Mouse (Mus musculus): ENCODE data around the gene Bola2. TPM values are rescaled to one million over a fixed set of nuclear protein-coding genes. Genes with fewer than 3 reads are reported as not detected.
A peak's percentile ranks its signal among the peaks of the same experiment; 100 is the strongest.

The Bola2 gene
- 120 and 126 TPM in 2 replicates for polyA plus RNA-seq (2014; fragmentation: Nextera tagmentation; extraction: Ambion mirVana)

DNA sequence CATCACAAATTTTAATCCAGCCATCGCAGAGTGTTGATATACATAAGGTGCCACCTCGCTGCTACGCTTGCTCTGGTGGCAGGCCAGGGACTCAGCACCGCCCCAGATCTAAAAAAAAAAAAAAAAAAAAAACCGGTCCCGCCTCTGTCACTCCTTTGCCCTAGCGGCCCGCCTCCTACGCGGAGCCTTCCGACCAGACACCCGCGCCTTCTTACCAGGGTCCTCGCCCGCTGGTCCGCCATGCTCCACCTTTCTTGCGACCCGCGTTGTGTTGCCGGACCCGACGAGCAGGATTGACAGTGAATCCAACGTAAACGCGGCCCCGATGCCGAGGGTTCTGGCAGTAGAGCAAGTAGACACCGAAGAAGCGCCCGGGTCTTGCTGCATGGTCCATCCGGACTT, at the start of gene Bola2:
TSS of gene Bola2 (plus strand) at position 192 of the 402 bp plus-strand sequence.
- peak within 1 kb of the TSS; percentile 90 for H3K4me3 ChIP-seq (ENCODE audit: low read depth, low read length)
- peaks cover 15% of the 10 kb centered on the region for H3K4me1 ChIP-seq (ENCODE audit: control insufficient read depth, insufficient read depth, low read length)
- H3K27ac ChIP-seq (ENCODE audit: low read depth, low read length) = peak within 1 kb of the TSS; percentile 94
- H3K36me3 ChIP-seq (ENCODE audit: control insufficient read depth, insufficient read depth, low read length) = peaks cover 2% of the 10 kb centered on the region; the same call in 1 of the 2 replicates
- H3K9ac ChIP-seq (ENCODE audit: low read depth, low read length) = peak within 1 kb of the TSS; percentile 95
- H3K9me3 ChIP-seq (replicated peaks; ENCODE audit: control insufficient read depth, low read length) = no peaks in the 10 kb centered on the region
- WGBS (ENCODE audit: insufficient replicate concordance) = 2% methylated on average over 31 of the region's 31 CpGs
- peak; percentile 67 for ATAC-seq (replicated peaks; ENCODE audit: insufficient number of reproducible peaks, low FRiP score, low TSS enrichment)
- no peaks in the 10 kb centered on the region for H3K27me3 ChIP-seq (ENCODE audit: control insufficient read depth, insufficient read depth, low read length)
- peak within 1 kb of the TSS; percentile 98 for H3K4me2 ChIP-seq

DNA sequence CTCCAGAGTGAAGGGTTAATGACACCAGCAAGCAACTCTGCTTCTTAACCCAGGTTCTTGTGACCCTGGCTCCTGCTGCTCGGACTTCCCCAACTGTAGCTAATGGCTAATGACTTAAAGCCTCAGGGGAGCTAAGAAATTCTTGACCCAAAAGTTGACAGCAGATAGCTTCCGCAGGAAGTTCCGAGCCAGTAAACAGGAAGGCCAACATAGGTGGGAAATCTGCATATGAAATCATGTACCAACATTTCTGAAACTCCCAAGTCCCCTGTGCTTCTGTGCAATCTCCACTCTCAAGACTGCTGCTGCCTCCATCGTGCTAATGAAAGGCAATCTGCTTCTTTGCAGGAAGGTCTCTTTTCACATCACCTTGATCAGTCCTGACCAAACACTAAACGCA, 49.5 kb upstream of the Bola2 start:
- Histone ChIP-seq H3K9ac (ENCODE audit: low read depth, low read length) (no peak overlapping the region), H3K4me1 (ENCODE audit: control insufficient read depth, insufficient read depth, low read length) (peaks cover 5% of the 10 kb centered on the region; the same call in 1 of the 2 replicates), H3K36me3 (ENCODE audit: control insufficient read depth, insufficient read depth, low read length) (no peaks in the 10 kb centered on the region), H3K4me3 (ENCODE audit: low read depth, low read length) (no peak overlapping the region), H3K27ac (ENCODE audit: low read depth, low read length) (no peak overlapping the region), H3K9me3 (replicated peaks; ENCODE audit: control insufficient read depth, low read length) (no peaks in the 10 kb centered on the region), H3K27me3 (ENCODE audit: control insufficient read depth, insufficient read depth, low read length) (no peaks in the 10 kb centered on the region), H3K4me2 (no peak overlapping the region)
- no peak for ATAC-seq (replicated peaks; ENCODE audit: insufficient number of reproducible peaks, low FRiP score, low TSS enrichment)
- whole genome bisulfite sequencing (ENCODE audit: insufficient replicate concordance) = 58% methylated on average over 5 of the region's 5 CpGs

DNA sequence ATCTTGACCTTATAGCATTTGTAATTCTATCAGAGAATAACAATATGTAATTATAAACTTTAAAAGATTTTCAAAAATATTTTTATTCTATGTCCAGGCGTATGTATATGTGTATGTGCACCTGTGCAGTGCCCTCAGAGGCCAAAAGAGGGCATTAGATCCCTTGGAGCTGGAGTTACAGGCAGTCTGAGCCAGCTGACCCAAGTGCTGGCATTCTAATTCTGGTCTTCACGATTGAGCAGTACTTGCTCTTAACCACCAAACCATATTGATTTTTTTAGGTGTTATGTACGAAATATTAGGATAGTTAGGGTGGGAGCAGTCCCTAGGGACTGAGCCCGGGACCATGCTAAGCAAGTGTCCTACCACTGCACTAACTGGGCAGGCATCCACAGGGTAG, 46.7 kb upstream of the Bola2 start:
- Histone ChIP-seq H3K4me1 (ENCODE audit: control insufficient read depth, insufficient read depth, low read length) (peaks cover 7% of the 10 kb centered on the region; the same call in 1 of the 2 replicates), H3K9me3 (replicated peaks; ENCODE audit: control insufficient read depth, low read length) (no peaks in the 10 kb centered on the region), H3K27ac (ENCODE audit: low read depth, low read length) (no peak overlapping the region), H3K4me3 (ENCODE audit: low read depth, low read length) (peak overlapping the region; percentile 58; the same call in 1 of the 2 replicates), H3K4me2 (peak overlapping the region; percentile 77; the same call in 1 of the 2 replicates), H3K27me3 (ENCODE audit: control insufficient read depth, insufficient read depth, low read length) (no peaks in the 10 kb centered on the region), H3K9ac (ENCODE audit: low read depth, low read length) (no peak overlapping the region), H3K36me3 (ENCODE audit: control insufficient read depth, insufficient read depth, low read length) (no peaks in the 10 kb centered on the region)
- no peak for ATAC-seq (replicated peaks; ENCODE audit: insufficient number of reproducible peaks, low FRiP score, low TSS enrichment)
- WGBS (ENCODE audit: insufficient replicate concordance) = 68% methylated on average over 4 of the region's 4 CpGs

DNA sequence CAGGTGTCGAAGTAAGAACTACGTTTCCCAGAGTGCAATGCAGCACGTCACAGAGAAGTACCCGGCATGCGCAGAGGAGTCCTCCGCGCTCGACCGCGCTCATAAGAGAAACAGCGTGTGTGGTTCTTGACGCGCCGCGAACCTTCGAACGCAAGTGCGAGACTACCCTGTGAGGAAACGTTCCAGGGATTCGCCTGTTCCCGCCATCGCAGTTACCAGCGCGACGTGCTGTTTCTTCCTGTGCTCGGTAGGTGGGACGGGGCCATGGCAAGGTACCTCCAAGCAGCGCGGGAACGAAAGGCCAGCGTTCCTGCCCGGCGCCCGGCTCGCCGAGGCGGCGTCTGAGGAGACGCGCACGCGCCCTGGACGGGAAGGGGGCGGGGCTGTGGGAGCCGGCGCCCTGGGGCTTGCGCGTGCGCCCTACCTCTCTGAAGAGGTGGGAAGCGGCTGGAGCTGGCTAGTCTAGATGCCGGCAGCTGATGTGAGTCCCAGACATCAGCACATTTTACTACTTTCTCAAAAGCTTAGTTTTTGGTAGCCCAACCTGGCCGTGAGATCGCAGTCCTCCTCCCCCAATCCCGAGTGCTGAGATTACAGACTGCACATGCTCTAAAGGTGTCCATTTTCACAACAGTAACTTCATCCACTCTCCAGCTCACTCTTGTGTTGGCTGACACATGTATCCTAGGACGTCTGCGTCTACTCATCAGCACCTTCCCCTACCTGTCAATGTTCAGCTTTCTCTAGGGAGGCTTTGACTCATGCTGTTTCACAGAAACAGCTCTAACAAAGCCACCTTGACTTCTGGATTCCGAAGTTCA, 45.8 kb upstream of the Bola2 start, which contains the start of gene Sgf29:
TSS of gene Sgf29 (plus strand) at position 79 of the 821 bp plus-strand sequence.
- peaks cover 7% of the 10 kb centered on the region; the same call in 1 of the 2 replicates for H3K4me1 ChIP-seq (ENCODE audit: control insufficient read depth, insufficient read depth, low read length)
- H3K36me3 ChIP-seq (ENCODE audit: control insufficient read depth, insufficient read depth, low read length) = no peaks in the 10 kb centered on the region
- ATAC-seq (replicated peaks; ENCODE audit: insufficient number of reproducible peaks, low FRiP score, low TSS enrichment) = peak; percentile 95
- peak within 1 kb of the TSS; percentile 77 for H3K4me2 ChIP-seq
- peak within 1 kb of the TSS; percentile 71 for H3K9ac ChIP-seq (ENCODE audit: low read depth, low read length)
- H3K27ac ChIP-seq (ENCODE audit: low read depth, low read length) = peak within 1 kb of the TSS; percentile 94
- no peaks in the 10 kb centered on the region for H3K27me3 ChIP-seq (ENCODE audit: control insufficient read depth, insufficient read depth, low read length)
- WGBS (ENCODE audit: insufficient replicate concordance) = 1% methylated on average over 57 of the region's 57 CpGs
- no peaks in the 10 kb centered on the region for H3K9me3 ChIP-seq (replicated peaks; ENCODE audit: control insufficient read depth, low read length)
- H3K4me3 ChIP-seq (ENCODE audit: low read depth, low read length) = peak within 1 kb of the TSS; percentile 58

DNA sequence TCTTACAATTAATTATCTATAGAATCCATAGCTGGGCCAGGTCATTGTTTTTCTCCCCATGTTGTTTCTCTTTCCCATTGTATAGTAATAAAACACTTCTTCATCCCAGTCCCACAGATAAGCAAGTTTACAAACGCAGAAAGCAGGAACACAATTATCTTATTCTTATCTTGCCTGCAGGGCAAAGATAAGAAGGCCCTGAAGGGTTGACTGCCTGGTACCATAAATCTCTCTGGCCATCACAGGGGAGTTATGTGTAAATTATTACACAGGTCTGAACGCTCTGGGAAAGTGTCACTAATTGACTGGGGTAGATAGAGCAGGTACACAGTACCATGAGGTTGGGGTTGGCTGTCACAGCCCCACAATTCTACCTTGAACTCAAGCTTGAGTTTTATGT, 44.3 kb upstream of the Bola2 start:
- Histone ChIP-seq H3K9ac (ENCODE audit: low read depth, low read length) (no peak overlapping the region), H3K27me3 (ENCODE audit: control insufficient read depth, insufficient read depth, low read length) (no peaks in the 10 kb centered on the region), H3K36me3 (ENCODE audit: control insufficient read depth, insufficient read depth, low read length) (no peaks in the 10 kb centered on the region), H3K27ac (ENCODE audit: low read depth, low read length) (no peak overlapping the region), H3K9me3 (replicated peaks; ENCODE audit: control insufficient read depth, low read length) (no peaks in the 10 kb centered on the region), H3K4me3 (ENCODE audit: low read depth, low read length) (no peak overlapping the region), H3K4me1 (ENCODE audit: control insufficient read depth, insufficient read depth, low read length) (peaks cover 7% of the 10 kb centered on the region; the same call in 1 of the 2 replicates), H3K4me2 (no peak overlapping the region)
- WGBS (ENCODE audit: insufficient replicate concordance) = 39% methylated on average over 2 of the region's 2 CpGs
- no peak for ATAC-seq (replicated peaks; ENCODE audit: insufficient number of reproducible peaks, low FRiP score, low TSS enrichment)

DNA sequence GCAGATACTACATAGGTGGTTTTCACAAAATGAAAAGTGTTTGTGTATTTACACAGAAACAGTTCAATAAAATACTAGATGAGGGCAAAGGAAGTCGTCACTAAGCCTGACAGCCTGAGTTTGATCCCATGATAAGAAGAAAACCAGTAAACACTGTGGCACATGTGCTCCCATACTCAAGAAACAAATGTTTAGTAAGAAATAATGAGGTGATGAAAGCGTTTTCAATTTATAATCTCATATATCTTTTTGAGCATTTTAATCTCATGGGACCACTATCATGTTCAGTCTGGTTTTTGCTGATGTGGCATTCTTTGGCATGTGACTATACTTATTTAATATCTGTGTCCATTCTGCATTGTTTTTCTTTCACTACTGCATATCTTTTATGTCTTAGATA, 41.2 kb upstream of the Bola2 start:
- H3K4me1 ChIP-seq (ENCODE audit: control insufficient read depth, insufficient read depth, low read length) = peaks cover 7% of the 10 kb centered on the region; the same call in 1 of the 2 replicates
- no peaks in the 10 kb centered on the region for H3K9me3 ChIP-seq (replicated peaks; ENCODE audit: control insufficient read depth, low read length)
- no peak overlapping the region for H3K27ac ChIP-seq (ENCODE audit: low read depth, low read length)
- H3K27me3 ChIP-seq (ENCODE audit: control insufficient read depth, insufficient read depth, low read length) = no peaks in the 10 kb centered on the region
- no peaks in the 10 kb centered on the region for H3K36me3 ChIP-seq (ENCODE audit: control insufficient read depth, insufficient read depth, low read length)
- H3K9ac ChIP-seq (ENCODE audit: low read depth, low read length) = no peak overlapping the region
- H3K4me3 ChIP-seq (ENCODE audit: low read depth, low read length) = no peak overlapping the region
- ATAC-seq (replicated peaks; ENCODE audit: insufficient number of reproducible peaks, low FRiP score, low TSS enrichment) = no peak
- 82% methylated on average over 2 of the region's 2 CpGs for WGBS (ENCODE audit: insufficient replicate concordance)
- H3K4me2 ChIP-seq = no peak overlapping the region

DNA sequence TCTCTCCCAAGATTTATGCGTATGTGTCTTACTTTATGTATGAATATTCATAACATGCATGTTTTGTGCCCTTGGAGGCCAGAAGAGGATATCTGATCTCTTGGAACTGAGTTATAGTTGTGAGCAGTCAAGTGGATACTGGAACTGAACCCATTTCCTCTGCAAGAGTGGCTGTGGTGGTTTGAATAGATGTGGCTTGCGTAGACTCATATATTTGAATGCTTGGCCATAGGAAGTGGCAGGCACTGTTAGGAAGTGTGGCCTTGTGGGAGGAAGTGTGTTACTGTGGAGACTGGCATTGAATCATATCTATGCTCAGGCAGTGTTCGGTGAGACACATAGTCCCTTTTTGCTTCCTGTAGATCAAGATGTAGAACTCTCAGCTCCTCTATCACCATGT, 39.5 kb upstream of the Bola2 start:
- Histone ChIP-seq H3K36me3 (ENCODE audit: control insufficient read depth, insufficient read depth, low read length) (no peaks in the 10 kb centered on the region), H3K27me3 (ENCODE audit: control insufficient read depth, insufficient read depth, low read length) (no peaks in the 10 kb centered on the region), H3K9ac (ENCODE audit: low read depth, low read length) (no peak overlapping the region), H3K27ac (ENCODE audit: low read depth, low read length) (no peak overlapping the region), H3K4me1 (ENCODE audit: control insufficient read depth, insufficient read depth, low read length) (peaks cover 2% of the 10 kb centered on the region; the same call in 1 of the 2 replicates), H3K9me3 (replicated peaks; ENCODE audit: control insufficient read depth, low read length) (no peaks in the 10 kb centered on the region), H3K4me2 (no peak overlapping the region), H3K4me3 (ENCODE audit: low read depth, low read length) (no peak overlapping the region)
- ATAC-seq (replicated peaks; ENCODE audit: insufficient number of reproducible peaks, low FRiP score, low TSS enrichment) = no peak
- 83% methylated on average over 3 of the region's 3 CpGs for WGBS (ENCODE audit: insufficient replicate concordance)

DNA sequence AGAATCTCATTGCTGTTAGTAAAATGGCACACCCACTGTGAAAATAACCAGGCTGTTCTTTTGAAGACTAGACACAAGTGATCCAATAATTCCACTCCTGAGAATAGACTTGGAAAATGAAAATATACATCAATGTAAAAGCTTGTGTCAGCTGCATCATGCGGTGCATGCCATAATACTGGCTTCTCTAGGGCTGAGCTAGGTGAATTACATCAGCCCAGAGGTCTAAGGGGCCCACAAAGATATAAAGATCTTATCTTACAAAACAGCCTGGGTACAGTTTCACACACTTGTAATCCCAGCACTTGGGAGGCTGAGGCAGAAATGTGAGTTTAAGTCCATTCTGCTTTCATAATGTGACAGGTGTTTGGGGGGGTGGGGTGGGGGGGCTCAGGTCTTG, 37.7 kb upstream of the Bola2 start:
- no peaks in the 10 kb centered on the region for H3K9me3 ChIP-seq (replicated peaks; ENCODE audit: control insufficient read depth, low read length)
- no peak overlapping the region for H3K9ac ChIP-seq (ENCODE audit: low read depth, low read length)
- no peak overlapping the region for H3K4me3 ChIP-seq (ENCODE audit: low read depth, low read length)
- H3K27me3 ChIP-seq (ENCODE audit: control insufficient read depth, insufficient read depth, low read length) = no peaks in the 10 kb centered on the region
- 79% methylated on average over 1 of the region's 1 CpGs for WGBS (ENCODE audit: insufficient replicate concordance)
- H3K27ac ChIP-seq (ENCODE audit: low read depth, low read length) = no peak overlapping the region
- ATAC-seq (replicated peaks; ENCODE audit: insufficient number of reproducible peaks, low FRiP score, low TSS enrichment) = no peak
- no peaks in the 10 kb centered on the region for H3K36me3 ChIP-seq (ENCODE audit: control insufficient read depth, insufficient read depth, low read length)
- H3K4me2 ChIP-seq = no peak overlapping the region
- no peaks in the 10 kb centered on the region for H3K4me1 ChIP-seq (ENCODE audit: control insufficient read depth, insufficient read depth, low read length)
